Mouse (Mus musculus) left cerebral cortex, adult 8-10 months (tissue): ENCODE results near the gene Tmem200c. TPM values are rescaled to one million over a fixed set of nuclear protein-coding genes. Genes with fewer than 3 reads are reported as not detected.

Source experiments
- DNase-seq, 2 experiments: peaks; one replicate each; pipeline ENCODE4 v3.0.0; 2022; ENCODE audit warnings: low spot score in 2 of 2
- total RNA-seq, 4 experiments: library from RNA; stranded (reverse); gene quantifications; 2 replicates each; pipeline ENCODE4 v1.2.4; 2022

Tmem200c gene
- 10 to 100 TPM; 12.5 to 16.0 (median 15.6) TPM for total RNA-seq

DNA sequence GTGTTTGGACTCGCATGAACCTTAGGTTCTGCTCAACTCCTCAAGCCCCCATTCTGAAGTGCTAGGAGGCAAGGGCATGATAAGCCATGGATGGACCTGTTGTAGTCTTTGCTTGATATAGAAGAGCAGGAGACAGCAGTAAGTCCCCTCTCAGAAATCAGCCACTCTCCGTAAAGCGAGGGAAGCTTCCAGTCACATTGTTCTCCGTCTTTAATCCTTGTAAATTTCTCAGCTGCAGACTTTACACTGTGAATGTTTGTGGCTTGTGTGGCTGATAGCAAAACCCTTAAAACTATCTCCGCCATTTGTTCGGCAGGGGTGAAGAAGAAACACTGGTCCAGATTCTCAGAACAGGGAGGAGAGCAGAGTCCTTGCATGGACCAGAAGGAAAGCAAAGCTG, at the start of gene Tmem200c:
TSS of gene Tmem200c (plus strand) at position 301 of the 400 bp plus-strand sequence.
- no peak for DNase-seq

GRCm38 (mm10) chr17:68793741-68794140, 32.7 kb upstream of the Tmem200c start:
- DNase-seq: no peak

- no peak for DNase-seq
Measured at GRCm38 (mm10) chr17:68836655-68837012, 10.2 kb downstream of the Tmem200c start.

DNA sequence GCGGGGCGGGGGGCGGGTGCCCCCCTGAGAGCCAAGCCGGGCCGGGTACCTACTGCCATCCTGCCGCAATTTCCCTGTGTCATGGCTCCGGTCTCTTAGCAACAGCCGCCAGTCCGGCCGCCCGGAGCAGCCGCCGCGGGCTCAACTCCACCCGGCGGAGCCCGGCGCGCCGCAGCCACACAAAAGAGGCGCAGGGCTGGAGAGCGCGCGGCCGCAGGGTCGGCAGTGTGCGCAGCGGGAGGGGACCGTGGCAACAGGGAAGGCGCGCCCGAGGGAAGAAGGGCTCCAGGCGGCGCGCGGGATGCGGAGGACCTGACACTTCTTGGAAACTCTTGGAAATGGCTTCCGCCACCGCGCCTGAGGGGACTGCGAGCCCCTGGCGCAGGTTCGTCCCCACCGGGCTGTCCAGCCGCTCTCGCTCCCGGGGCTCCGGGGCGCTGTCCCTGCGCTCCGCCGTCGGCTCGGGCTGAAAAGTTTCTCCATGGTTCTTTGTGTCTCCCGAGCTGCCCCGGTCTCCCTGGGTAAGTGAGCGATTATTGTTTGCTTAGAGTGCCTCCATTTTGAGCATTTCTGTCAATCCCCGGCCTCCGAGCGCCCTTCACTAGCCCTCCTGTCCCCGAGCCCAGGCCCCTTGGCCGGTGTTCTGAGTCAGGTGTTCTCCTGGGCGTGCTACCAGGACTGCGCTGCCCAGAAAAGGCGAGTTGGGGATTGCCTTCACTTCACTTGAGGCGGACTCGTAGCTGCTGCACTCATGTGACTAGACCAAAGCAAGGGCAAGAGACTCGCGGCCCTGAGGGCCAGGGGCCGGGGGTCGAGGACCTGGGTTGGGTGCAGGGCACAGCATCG, 10.8 kb downstream of the Tmem200c start:
- peak; percentile 52 to 66 for DNase-seq

- DNase-seq: no peak
Measured at GRCm38 (mm10) chr17:68837859-68838194, 11.4 kb downstream of the Tmem200c start.

GRCm38 (mm10) chr17:68839888-68840571, 13.6 kb downstream of the Tmem200c start:
- DNase-seq: no peak

GRCm38 (mm10) chr17:68840572-68840939, 14.1 kb downstream of the Tmem200c start:
- no peak for DNase-seq

DNA sequence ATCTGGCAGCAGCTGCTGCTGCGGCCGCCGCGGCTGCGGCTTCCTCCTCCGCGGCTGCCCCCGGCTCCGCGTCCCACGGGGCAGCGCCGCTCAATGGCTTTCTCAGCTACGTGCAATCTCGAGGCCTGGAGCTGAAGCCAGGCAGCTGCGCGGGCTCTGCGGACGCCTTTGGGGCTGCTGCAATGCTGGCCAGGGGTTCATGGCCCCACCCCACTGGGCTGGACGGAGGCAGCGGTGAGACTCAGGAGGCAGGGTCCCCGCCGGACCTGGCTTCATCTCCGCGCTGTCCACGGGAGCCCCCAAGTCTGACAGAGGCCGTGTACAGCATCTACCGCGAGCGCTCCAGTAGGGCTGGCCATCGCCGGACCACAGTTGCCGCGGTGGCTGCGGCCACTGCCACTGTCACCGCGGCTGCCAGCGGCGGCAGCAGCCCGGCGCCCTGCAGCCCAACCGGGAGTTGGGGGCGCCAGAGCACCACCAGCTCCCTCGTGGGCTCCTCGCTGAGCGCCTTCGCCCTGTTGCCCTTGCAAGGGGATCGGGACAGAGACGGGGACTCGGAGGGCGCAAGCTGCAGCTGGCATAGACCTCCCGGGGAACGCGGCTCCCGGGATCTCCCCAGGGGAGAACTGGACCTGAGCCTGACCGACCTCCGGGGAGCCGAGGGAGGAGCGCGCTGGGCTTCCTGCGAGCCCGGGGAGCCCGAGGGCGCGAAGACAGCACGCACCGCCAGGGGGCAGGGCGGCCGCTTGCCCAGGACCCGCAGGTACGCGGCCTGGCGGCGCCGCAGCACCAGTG, 14.9 kb downstream of the Tmem200c start:
- peak; percentile 17 to 34 for DNase-seq

DNA sequence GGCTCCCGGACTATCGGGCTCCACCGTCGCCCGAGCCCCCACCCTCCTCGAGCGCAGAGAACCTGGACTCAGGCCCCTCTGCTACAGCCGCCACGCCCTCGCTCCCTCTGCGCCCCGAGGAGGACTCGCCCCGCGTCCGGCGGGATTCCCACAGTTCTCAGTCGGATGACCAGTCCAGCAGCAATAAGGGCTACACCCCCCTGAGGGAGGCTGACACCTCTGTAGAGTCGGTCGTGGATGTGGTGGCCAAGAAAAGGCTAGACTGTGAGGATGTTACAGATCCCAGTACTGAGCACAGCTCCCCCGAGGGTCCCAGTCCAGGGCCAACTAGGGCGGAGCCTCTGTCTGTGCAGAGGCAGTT, 15.4 kb downstream of the Tmem200c start:
- DNase-seq: peak in 1 of 2 experiments; percentile 14

GRCm38 (mm10) chr17:68845931-68846330, 19.5 kb downstream of the Tmem200c start:
- DNase-seq: peak in 1 of 2 experiments; percentile 21

- no peak for DNase-seq
Measured at GRCm38 (mm10) chr17:68848739-68849138, 22.3 kb downstream of the Tmem200c start.

GRCm38 (mm10) chr17:68852171-68852966, 25.9 kb downstream of the Tmem200c start:
- no peak for DNase-seq

DNA sequence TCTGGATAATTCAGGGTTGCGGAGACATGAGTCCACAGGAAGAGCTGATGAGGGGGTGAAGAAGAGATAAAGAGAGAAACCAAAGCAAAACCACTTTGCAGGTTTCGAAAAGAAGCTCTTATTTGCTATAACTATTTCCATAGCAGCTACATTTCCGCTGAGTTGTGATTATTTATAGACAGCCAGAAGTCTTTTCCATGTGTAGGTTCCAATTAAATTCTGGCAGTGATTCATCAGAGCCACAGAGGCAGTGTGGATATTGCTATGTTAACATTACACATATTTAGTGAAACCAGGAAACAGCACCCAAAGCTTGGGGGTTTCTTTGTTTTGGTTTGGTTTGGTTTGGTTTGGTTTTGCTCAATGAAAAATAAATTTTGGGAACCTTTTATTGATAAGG, 37.8 kb downstream of the Tmem200c start:
- DNase-seq: no peak

GRCm38 (mm10) chr17:68868439-68868838, 42.0 kb downstream of the Tmem200c start:
- no peak for DNase-seq

- DNase-seq: no peak
Measured at GRCm38 (mm10) chr17:68874021-68874420, 47.6 kb downstream of the Tmem200c start.

GRCm38 (mm10) chr17:68875251-68875650, 48.8 kb downstream of the Tmem200c start:
- DNase-seq: no peak

GRCm38 (mm10) chr17:68875917-68876495, 49.6 kb downstream of the Tmem200c start:
- DNase-seq: no peak

DNA sequence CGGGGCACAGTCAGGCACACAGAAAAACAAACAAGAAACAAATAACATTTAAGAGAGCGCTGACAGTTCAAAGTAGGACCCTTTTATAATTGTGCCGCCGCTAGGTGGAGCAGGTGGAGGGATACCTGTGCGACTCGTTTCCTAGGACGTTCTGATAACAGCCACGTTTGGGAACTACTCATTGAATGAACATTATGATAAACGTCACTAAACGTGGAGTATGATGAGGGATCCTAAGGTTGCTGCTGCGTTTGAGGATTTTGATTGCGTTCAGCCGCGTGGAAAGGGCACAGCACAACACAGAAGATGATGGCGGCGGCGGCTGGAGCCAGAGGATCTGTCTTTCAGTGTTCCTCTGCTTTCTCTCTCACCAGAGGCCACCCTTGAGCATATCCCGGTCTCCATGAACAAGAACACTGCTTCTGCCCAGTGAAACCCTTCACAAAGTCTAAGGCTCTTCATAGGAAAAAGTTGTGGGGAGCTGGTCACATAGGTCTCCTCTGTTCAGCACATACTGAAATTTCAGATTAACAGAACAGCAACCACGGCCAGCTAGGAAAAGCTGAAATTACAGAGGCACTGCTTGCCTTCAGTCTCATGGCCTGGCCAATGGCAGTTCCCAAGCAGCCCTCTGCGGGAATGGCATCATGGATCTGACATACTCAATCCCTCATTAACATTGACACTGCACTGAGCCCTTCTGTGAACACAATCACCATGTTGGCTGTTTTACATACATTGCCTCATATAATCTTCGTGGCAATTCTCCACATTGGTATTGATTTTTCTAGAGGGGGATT, 55.5 kb downstream of the Tmem200c start:
- DNase-seq: peak; percentile 8 to 59

- DNase-seq: no peak
Measured at GRCm38 (mm10) chr17:68883474-68884083, 57.2 kb downstream of the Tmem200c start.

GRCm38 (mm10) chr17:68890672-68891071, 64.2 kb downstream of the Tmem200c start:
- DNase-seq: no peak
